Mouse (Mus musculus) gastrocnemius, postnatal 10 days (tissue): ENCODE measurements at regions not wholly inside any gene's neighbourhood (a gene's known extent, or its start where the extent isn't known, plus 50 kb on each side); places are given as distances from the start of the nearest gene placed in this dataset.
"Not testable (repeated sequence)": the region's sequence is repeated elsewhere in the genome, so short reads cannot be mapped to it uniquely, and the experiment has no call there.

Source experiments
- DNase-seq: peaks from one replicate; pipeline ENCODE4 v3.0.0; 2021; ENCODE audit warnings: mixed read lengths

GRCm38 (mm10) chr4:21464456-21464855 is 221.3 kb downstream of the Prdm13 start:
- DNase-seq = no peak

- DNase-seq = no peak
Measured at GRCm38 (mm10) chr4:21441274-21441673, 244.5 kb downstream of the Prdm13 start.

GRCm38 (mm10) chr4:21436710-21437109 is 249.1 kb downstream of the Prdm13 start:
- DNase-seq = no peak

- no peak for DNase-seq
Measured at GRCm38 (mm10) chr4:21407850-21408249, 277.9 kb downstream of the Prdm13 start.

- DNase-seq = no peak
Measured at GRCm38 (mm10) chr4:21369314-21369713, 316.4 kb downstream of the Prdm13 start.

- no peak for DNase-seq
Measured at GRCm38 (mm10) chr4:21368234-21369021, 317.3 kb downstream of the Prdm13 start.

- DNase-seq = no peak
Measured at GRCm38 (mm10) chr4:21321769-21322168, 364.0 kb downstream of the Prdm13 start.

GRCm38 (mm10) chr4:21309239-21309638 is 376.5 kb downstream of the Prdm13 start:
- DNase-seq = not testable (repeated sequence)

GRCm38 (mm10) chr4:21307476-21308011 is 378.2 kb downstream of the Prdm13 start:
- DNase-seq = no peak

- DNase-seq = no peak
Measured at GRCm38 (mm10) chr4:21300141-21300540, 385.6 kb downstream of the Prdm13 start.

GRCm38 (mm10) chr4:21267302-21267701 is 418.5 kb downstream of the Prdm13 start:
- DNase-seq = no peak

GRCm38 (mm10) chr4:21266886-21267285 is 418.9 kb downstream of the Prdm13 start:
- DNase-seq = no peak

GRCm38 (mm10) chr4:21250396-21250795 is 435.4 kb downstream of the Prdm13 start:
- DNase-seq = no peak

- DNase-seq = peak; percentile 5
Measured at GRCm38 (mm10) chr4:21222631-21223030, 463.1 kb downstream of the Prdm13 start.

- no peak for DNase-seq
Measured at GRCm38 (mm10) chr4:21207617-21208016, 478.1 kb downstream of the Prdm13 start.

GRCm38 (mm10) chr4:21195620-21196019 is 490.1 kb downstream of the Prdm13 start:
- DNase-seq = no peak

GRCm38 (mm10) chr4:21173789-21174188 is 512.0 kb downstream of the Prdm13 start:
- DNase-seq = no peak

- no peak for DNase-seq
Measured at GRCm38 (mm10) chr4:21173019-21173418, 512.7 kb downstream of the Prdm13 start.

- DNase-seq = no peak
Measured at GRCm38 (mm10) chr4:21170734-21171133, 515.0 kb downstream of the Prdm13 start.

- DNase-seq = no peak
Measured at GRCm38 (mm10) chr4:21162124-21162523, 523.6 kb downstream of the Prdm13 start.

GRCm38 (mm10) chr4:21125892-21126291 is 559.9 kb downstream of the Prdm13 start:
- DNase-seq = no peak

GRCm38 (mm10) chr4:21095741-21096140 is 590.0 kb downstream of the Prdm13 start:
- no peak for DNase-seq

- no peak for DNase-seq
Measured at GRCm38 (mm10) chr4:21070198-21070785, 615.5 kb downstream of the Prdm13 start.
